Mouse (Mus musculus) kidney, adult 2 months (tissue): ENCODE measurements around the gene Prkce.

Experiments used
- CTCF ChIP-seq: fragments of 200-500 bp; conservative IDR thresholded peaks from 2 replicates; pipeline ENCODE4 v1.5.1; 2011; ENCODE audit warnings: low read depth, mild to moderate bottlenecking, control low read depth, low read length, moderate library complexity, mixed read lengths; ENCODE audit not compliant: insufficient read depth, insufficient read length
- POLR2A ChIP-seq: fragments of 200-500 bp; IDR thresholded peaks from one replicate; pipeline ENCODE4 v1.6.1; 2011; ENCODE audit warnings: low read depth, low read length, control low read depth

DNA sequence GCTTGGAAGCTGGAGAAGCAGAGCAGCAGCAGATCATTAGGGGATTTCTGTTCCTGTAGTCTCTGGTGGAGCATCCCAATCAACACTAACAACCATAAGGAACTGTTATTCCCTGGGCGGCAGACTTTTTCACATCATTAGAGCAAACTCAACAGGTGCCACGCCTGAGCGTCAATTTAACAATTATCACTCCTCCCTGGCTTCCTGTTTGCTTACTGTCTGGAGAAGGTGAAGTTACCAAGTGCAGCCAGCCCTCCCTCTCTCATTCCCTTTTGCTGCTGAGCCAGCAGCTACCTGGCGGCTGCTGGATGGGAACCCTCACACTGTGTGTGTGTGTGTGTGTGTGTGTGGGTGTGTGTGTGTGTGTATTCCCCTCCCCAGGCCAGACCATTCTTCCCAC lies 149.6 kb downstream of the Prkce start:
- no peak for TF ChIP-seq CTCF
- no peak for TF ChIP-seq POLR2A
